Mouse (Mus musculus): ENCODE data around the gene Hsd17b14.

DNA sequence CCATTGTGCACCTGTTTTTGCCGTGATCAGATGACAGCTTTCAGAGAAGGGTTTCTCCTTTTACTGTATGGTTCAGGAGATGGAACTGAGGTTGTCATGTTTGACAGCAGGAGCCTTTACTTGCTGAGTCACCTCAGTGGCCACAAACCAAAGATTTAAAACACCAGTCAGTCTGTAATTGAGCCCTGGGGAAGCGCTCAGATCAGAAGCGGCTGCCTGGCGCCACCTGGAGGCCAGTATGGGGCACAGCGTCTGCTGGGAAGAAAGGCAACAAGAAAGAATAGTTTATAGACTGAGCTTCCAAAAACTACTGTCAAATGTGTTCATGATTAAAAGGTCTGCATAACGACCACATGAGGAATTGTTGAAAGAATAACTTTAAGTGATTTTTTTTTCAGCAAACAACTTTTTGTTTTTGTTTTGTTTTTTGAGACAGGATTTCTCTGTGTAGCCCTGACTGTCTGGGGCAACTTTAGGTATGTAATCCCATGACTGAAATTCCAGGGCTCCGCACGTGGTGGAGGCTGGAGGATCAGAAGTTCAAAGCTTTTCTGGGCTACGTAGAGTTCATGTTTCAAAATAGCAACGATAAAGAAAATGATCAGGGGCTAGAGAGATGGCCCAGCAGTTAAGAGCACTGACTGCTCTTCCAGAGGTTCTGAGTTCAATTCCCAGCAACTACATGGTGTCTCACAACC, 38.6 kb downstream of the Hsd17b14 start:
- TF ChIP-seq CTCF (IDR thresholded peaks at IDR 0.05; ENCODE audit: borderline replicate concordance, insufficient read depth, low read depth, low read length) (peak; percentile 88), POLR2A (IDR thresholded peaks at IDR 0.05; ENCODE audit: borderline replicate concordance, insufficient read depth, low read length) (no peak)

Measured in cerebellum, adult 2 months (tissue).